Mouse (Mus musculus): ENCODE measurements at regions not wholly inside any gene's neighbourhood (a gene's known extent, or its start where the extent isn't known, plus 50 kb on each side); places are given as distances from the start of the nearest gene placed in this dataset.

- TF ChIP-seq POLR2A (IDR thresholded peaks at IDR 0.05; ENCODE audit: borderline replicate concordance, extremely low read depth, insufficient read depth, insufficient read length, poor library complexity, severe bottlenecking), result no peak
- TF ChIP-seq CTCF (IDR thresholded peaks at IDR 0.05; ENCODE audit: borderline replicate concordance, extremely low read depth, insufficient read depth, insufficient read length), result no peak
- DNase-seq (ENCODE audit: low read depth), result no peak
These were observed 155.3 kb downstream of the Tox3 start for GRCm38 (mm10) chr8:90192856-90193255.

- peak; percentile 47 for DNase-seq (ENCODE audit: low read depth)
- TF ChIP-seq CTCF (IDR thresholded peaks at IDR 0.05; ENCODE audit: borderline replicate concordance, extremely low read depth, insufficient read depth, insufficient read length), result no peak
- TF ChIP-seq POLR2A (IDR thresholded peaks at IDR 0.05; ENCODE audit: borderline replicate concordance, extremely low read depth, insufficient read depth, insufficient read length, poor library complexity, severe bottlenecking), result no peak
These were observed 165.3 kb downstream of the Tox3 start for GRCm38 (mm10) chr8:90182807-90183206.

GRCm38 (mm10) chr8:90176771-90177170 lies 171.4 kb downstream of the Tox3 start:
- TF ChIP-seq POLR2A (IDR thresholded peaks at IDR 0.05; ENCODE audit: borderline replicate concordance, extremely low read depth, insufficient read depth, insufficient read length, poor library complexity, severe bottlenecking) (no peak), CTCF (IDR thresholded peaks at IDR 0.05; ENCODE audit: borderline replicate concordance, extremely low read depth, insufficient read depth, insufficient read length) (no peak)
- peak; percentile 52 for DNase-seq (ENCODE audit: low read depth)

GRCm38 (mm10) chr8:90176335-90176734 lies 171.8 kb downstream of the Tox3 start:
- peak; percentile 72 for DNase-seq (ENCODE audit: low read depth)
- TF ChIP-seq POLR2A (IDR thresholded peaks at IDR 0.05; ENCODE audit: borderline replicate concordance, extremely low read depth, insufficient read depth, insufficient read length, poor library complexity, severe bottlenecking) (no peak), CTCF (IDR thresholded peaks at IDR 0.05; ENCODE audit: borderline replicate concordance, extremely low read depth, insufficient read depth, insufficient read length) (no peak)

- TF ChIP-seq POLR2A (IDR thresholded peaks at IDR 0.05; ENCODE audit: borderline replicate concordance, extremely low read depth, insufficient read depth, insufficient read length, poor library complexity, severe bottlenecking) (no peak), CTCF (IDR thresholded peaks at IDR 0.05; ENCODE audit: borderline replicate concordance, extremely low read depth, insufficient read depth, insufficient read length) (no peak)
- no peak for DNase-seq (ENCODE audit: low read depth)
These were observed 181.5 kb downstream of the Tox3 start for GRCm38 (mm10) chr8:90166639-90167038.

GRCm38 (mm10) chr8:90151477-90151876 lies 196.7 kb downstream of the Tox3 start:
- TF ChIP-seq CTCF (IDR thresholded peaks at IDR 0.05; ENCODE audit: borderline replicate concordance, extremely low read depth, insufficient read depth, insufficient read length) (no peak), POLR2A (IDR thresholded peaks at IDR 0.05; ENCODE audit: borderline replicate concordance, extremely low read depth, insufficient read depth, insufficient read length, poor library complexity, severe bottlenecking) (no peak)
- peak; percentile 24 for DNase-seq (ENCODE audit: low read depth)

- TF ChIP-seq POLR2A (IDR thresholded peaks at IDR 0.05; ENCODE audit: borderline replicate concordance, extremely low read depth, insufficient read depth, insufficient read length, poor library complexity, severe bottlenecking) (no peak), CTCF (IDR thresholded peaks at IDR 0.05; ENCODE audit: borderline replicate concordance, extremely low read depth, insufficient read depth, insufficient read length) (no peak)
- no peak for DNase-seq (ENCODE audit: low read depth)
These were observed 198.2 kb downstream of the Tox3 start for GRCm38 (mm10) chr8:90149903-90150302.

GRCm38 (mm10) chr8:90134626-90135025 lies 213.5 kb downstream of the Tox3 start:
- no peak for DNase-seq (ENCODE audit: low read depth)
- TF ChIP-seq CTCF (IDR thresholded peaks at IDR 0.05; ENCODE audit: borderline replicate concordance, extremely low read depth, insufficient read depth, insufficient read length), result no peak
- no peak for TF ChIP-seq POLR2A (IDR thresholded peaks at IDR 0.05; ENCODE audit: borderline replicate concordance, extremely low read depth, insufficient read depth, insufficient read length, poor library complexity, severe bottlenecking)

- DNase-seq (ENCODE audit: low read depth), result no peak
- TF ChIP-seq POLR2A (IDR thresholded peaks at IDR 0.05; ENCODE audit: borderline replicate concordance, extremely low read depth, insufficient read depth, insufficient read length, poor library complexity, severe bottlenecking), result no peak
- no peak for TF ChIP-seq CTCF (IDR thresholded peaks at IDR 0.05; ENCODE audit: borderline replicate concordance, extremely low read depth, insufficient read depth, insufficient read length)
These were observed 217.4 kb downstream of the Tox3 start for GRCm38 (mm10) chr8:90130704-90131267.

- TF ChIP-seq POLR2A (IDR thresholded peaks at IDR 0.05; ENCODE audit: borderline replicate concordance, extremely low read depth, insufficient read depth, insufficient read length, poor library complexity, severe bottlenecking) (no peak), CTCF (IDR thresholded peaks at IDR 0.05; ENCODE audit: borderline replicate concordance, extremely low read depth, insufficient read depth, insufficient read length) (no peak)
- no peak for DNase-seq (ENCODE audit: low read depth)
These were observed 222.7 kb downstream of the Tox3 start for GRCm38 (mm10) chr8:90125426-90125825.

GRCm38 (mm10) chr8:90123101-90123500 lies 225.0 kb downstream of the Tox3 start:
- no peak for DNase-seq (ENCODE audit: low read depth)
- TF ChIP-seq POLR2A (IDR thresholded peaks at IDR 0.05; ENCODE audit: borderline replicate concordance, extremely low read depth, insufficient read depth, insufficient read length, poor library complexity, severe bottlenecking) (no peak), CTCF (IDR thresholded peaks at IDR 0.05; ENCODE audit: borderline replicate concordance, extremely low read depth, insufficient read depth, insufficient read length) (no peak)

GRCm38 (mm10) chr8:90121935-90122334 lies 226.2 kb downstream of the Tox3 start:
- no peak for DNase-seq (ENCODE audit: low read depth)
- no peak for TF ChIP-seq POLR2A (IDR thresholded peaks at IDR 0.05; ENCODE audit: borderline replicate concordance, extremely low read depth, insufficient read depth, insufficient read length, poor library complexity, severe bottlenecking)
